Mouse (Mus musculus): ENCODE data around the gene Mdfi.
A peak's percentile ranks its signal among the peaks of the same experiment; 100 is the strongest.
"Not testable (repeated sequence)": the region's sequence is repeated elsewhere in the genome, so short reads cannot be mapped to it uniquely, and the experiment has no call there.

Gene Mdfi

DNA sequence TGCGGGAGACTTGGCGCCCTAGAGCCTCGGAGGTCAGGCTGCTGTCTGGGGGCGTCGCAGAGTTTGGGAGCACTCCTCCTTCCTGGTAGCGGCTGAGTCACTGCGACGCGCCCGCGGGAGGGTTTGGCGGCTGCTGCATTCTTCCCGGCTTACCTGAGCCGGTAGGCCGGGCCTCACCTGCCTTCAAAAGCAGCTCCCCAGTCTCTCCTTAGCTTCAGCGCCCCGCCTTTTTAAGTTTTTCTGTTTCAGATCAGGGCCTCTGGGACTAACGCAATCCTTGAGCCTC, at the start of gene Mdfi:
TSS of gene Mdfi (minus strand) at position 210 of the 286 bp plus-strand sequence.
- no peak for DNase-seq

DNA sequence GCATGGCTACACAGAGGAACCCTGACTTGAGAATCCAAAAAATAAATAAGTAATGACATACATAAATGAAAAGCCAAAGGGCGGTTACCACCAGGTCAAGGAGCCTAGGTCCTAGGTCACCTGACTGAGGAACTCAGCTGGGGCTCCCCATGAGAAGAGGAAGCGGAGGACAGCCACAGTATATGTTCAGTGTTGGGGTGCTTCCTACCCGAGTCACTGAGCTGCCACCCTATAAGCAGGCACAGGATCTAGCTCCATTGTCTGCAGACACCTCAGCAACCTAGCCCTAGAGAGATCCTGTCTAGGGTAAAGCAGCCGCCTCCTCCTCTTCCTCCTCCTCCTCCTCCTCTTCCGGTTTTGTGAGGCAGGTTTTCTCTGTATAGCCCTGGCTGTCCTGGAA, 48.6 kb upstream of the Mdfi start:
- no peak for DNase-seq

DNA sequence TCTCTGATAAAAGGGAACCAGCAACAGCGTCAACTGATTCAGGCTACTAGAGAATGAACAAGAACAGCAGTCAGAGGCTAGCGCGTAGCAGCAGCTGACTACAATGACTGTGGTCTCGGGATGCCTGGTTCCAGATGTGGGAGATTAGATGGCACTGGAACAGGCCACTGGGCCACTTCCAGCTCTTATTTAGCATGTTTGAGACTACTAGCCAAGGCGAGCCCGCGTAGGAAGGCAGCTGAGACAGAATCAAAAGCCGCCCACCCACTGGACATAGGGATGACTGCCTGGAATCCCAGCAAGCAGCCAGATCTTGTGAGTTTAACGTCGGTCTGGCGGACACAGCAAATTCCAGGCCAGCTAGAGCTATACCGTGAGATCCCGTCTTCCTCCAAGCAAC, 46.8 kb upstream of the Mdfi start:
- DNase-seq, result no peak

DNA sequence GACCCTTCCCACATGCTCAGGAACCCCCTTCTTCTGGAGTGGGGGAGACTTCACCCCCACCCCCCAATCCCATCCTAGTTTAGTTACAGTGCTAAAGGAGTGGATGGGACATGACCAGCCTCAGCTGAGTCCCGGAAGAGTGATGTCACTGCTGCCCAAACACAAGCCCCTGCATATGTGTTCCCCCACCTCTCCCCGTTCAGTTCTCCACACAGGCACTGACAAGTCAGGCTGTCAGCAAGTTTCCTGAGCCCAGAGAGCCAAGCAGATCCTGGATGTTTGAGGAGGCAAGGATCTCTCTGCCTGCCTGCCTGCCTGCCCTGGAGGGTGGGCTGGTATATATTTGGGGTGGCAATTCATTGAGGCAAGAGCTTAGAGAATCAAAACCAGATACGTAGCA, 44.7 kb upstream of the Mdfi start:
- no peak for DNase-seq

DNA sequence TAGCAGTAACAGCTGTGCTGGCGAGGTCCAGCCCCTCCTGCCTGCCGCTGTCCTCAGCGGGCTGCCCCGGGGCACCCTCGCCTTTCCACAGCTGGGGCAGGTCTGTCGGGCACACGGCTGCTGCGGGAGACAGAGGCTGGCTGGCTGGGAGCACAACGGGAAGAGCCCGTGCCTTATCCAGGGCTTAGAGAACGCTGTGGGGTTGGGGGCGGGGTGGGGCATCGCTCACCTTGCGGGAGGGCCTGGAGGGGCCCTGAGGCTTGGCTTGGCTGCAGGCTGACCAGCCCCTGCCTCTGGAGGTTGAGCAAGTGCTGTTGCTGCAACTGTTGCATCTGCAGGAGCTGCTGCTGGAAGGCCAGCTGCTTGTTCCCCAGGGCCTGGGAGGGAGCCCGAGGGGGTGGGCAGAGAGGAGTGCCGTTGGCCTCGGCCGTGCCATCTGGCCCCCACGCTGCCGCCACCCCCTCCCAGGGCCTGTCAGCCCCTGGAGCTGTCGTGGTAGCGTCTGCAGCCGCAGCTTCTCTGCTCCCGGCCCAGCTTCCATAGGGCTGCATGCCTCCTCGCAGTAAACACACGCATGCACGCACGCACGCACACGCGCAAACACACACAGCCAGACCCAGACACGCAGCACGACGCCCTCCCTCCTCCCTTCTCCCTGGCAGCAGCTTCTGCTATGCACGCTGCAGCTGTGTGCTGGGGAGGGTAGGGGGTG, 44.0 kb upstream of the Mdfi start:
- DNase-seq, result peak; percentile 50 to 63

DNA sequence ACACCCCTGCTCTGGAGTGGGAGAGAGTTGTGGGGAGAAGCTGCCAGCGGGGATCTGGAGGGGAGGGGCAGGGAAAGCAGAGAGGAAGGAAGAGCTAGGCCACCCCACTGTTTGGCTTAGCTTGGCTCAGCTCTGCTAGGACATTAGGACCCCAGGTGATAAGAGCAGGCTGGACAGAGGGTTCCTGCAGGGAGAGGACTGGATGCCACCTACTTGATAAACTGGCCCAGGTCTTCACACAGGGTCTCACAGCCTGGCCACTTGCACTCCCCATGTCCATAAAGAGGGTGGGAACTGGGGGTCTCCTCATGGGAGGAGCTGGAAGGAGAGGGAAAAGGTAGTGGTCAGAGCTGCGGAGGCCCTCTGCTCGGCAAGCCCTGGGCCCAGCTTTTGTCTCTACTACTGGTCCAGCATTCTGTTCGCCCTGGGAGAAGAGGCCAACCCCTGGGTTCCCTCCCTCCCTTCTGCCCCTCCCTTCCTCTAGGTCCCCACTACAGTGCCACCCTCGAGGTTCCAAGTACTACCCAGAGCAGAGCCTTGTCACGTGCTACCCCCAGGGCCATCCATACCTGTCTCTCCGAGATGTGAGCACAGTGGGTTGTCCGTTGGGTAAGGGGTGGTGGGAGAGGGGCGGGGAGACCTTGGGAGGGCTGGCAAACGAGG, 43.4 kb upstream of the Mdfi start:
- no peak for DNase-seq

DNA sequence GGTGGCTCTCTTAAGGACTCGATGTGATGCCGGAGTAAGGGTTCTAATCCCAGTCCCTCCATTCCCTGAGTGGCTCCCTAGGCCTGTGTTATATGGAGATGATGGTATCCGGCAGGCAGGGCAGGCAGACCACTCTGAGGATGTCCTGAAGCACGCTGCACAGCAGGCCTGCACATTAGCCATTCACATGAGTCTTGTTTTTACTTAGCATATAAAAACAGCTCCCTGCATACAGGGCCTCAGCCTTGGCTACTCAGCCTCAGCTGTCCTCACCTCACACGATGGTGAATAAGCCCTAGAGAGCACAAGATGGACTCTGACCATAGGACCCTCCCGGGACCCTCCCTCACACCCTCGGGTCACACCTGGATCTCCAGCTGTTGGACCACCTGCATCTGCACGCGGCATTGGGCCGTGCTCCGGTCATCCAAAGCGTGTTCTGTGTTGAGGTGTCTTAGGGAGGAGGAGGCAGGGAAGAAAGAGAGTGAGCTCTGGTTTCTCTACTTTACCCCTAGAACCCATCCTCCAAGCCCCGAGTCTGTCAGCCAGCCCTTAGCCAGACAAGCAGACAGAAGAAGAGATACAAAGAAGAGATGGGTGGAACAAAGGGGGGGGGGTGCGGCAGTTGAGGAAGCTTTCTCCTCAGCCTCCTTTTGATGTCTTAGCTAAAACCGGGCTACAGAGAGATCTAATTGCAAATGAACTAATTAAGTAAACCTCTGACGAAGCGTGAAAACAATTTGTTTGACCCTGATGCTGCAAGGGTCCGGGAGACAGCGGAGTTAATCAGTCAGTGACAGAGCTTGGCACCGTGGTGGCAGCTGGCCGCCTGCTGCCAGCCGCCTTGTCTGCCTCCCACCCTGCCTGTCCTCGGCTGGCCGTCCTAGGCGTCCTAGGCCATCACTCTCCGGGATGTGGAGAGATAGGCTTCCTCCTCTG, 42.6 kb upstream of the Mdfi start:
- DNase-seq, result no peak

DNA sequence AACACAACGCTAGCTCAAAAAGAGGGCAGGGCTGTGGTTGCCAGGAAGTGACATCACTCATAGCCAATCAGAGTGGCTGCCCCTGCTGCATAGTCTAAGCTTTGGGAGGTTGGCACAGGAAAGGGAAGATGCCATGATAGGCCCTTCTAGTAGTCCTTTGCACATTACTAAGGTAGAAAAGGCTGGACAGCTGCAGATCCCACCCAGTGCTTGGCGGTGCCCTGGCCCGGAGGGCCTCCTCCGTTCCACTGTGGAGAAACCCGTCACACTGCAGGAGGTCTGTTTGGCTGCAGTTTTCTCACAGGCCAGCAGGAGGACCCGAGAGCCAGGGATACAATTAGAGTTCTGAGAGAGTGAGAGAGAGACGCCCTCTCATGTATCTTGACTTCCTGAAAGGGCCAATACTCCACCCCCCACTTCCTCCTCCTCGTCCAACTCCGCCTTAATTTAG, 38.9 kb upstream of the Mdfi start:
- DNase-seq, result peak; percentile 75 to 82

DNA sequence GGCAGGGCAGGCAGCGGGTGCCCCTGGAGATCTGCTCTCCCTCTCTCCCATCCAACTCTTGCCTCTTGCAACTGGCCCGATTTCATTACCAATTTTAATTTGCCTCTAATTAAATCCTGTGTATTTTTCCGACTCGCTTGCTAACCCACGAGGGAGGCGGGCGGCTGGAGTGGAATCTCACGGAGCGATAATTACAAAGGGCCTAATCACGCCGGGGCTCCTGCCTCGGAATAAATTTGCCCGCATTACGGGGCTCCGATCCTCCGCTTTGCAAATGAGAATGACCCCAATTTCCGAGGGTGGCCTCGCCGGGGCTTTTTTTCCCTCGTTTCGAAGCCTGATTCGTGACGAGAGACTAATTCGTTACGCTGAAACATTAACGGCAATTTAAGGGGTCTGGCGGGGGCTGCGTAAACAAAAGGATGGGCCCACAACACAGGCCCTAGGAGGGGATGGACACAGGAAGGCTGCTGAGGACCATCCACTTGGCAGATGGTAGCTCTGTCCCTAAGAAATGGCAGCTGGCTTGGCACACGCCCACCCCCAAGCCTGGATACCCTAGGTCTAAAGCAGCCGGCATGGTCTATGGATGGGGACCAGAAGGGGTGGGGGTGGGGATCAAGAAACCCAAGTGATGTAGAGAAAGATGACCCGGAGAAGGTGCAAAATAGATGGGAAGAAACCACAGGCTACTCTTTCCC, 38.0 kb upstream of the Mdfi start:
- no peak for DNase-seq

DNA sequence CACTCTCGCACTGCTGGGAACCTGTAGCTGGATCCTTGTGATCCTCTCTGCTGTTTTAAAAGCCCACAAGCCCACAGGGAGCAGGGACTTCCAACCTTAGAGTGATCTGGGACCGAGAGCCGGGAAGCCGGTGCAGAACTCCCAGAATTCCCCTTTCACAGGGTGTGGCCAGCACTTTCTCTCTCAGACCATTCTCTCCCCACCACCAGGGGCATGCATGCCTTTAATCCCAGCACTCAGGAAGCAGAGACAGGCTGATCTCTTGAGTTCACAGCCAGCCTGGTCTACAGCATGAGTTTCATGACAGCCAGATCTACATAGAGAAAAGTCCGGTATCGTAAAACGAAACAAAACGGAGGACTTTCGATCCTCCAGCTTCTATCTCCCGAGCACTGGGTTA, 35.4 kb upstream of the Mdfi start:
- no peak for DNase-seq

DNA sequence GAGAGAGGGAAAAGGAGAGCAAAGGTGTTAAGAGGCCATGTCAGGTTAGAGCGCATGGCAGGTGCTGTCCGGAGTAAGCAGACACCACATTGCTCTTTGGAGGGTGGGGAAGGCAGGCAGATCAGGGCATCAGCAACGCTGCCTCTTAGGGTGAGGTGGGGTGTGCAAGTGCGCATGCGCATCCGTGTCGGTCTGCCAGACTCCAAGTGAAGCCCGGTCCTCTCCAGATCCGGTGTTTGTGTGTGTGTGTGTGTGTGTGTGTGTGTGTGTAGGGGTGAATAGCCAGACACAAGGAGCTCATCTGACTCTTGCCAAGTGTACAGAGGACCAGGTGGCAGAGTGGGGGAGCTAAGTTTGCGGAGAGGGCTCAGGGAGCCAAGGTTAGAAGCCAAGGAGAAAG, 31.5 kb upstream of the Mdfi start:
- peak; percentile 60 to 63 for DNase-seq

DNA sequence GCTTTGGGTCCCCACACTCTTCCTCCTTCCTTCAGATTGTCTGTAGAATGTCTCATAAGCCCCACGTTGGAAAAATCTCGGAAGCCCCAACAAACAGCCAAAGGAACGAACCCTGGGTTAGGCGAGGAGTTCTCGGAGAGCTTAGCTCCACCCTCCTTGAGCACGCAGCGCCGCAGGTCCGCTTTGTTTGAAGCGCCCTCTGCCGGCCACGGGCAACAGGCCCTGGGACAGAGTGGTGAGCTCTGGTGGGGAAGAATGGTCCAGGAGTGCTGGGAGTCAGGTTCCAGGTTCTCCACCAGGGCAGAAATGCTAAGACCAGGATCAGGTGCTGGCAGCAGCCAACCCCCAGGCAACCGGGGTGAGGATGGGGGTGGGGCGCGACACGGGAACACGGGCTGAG, 30.0 kb upstream of the Mdfi start:
- DNase-seq, result peak; percentile 78 to 85

DNA sequence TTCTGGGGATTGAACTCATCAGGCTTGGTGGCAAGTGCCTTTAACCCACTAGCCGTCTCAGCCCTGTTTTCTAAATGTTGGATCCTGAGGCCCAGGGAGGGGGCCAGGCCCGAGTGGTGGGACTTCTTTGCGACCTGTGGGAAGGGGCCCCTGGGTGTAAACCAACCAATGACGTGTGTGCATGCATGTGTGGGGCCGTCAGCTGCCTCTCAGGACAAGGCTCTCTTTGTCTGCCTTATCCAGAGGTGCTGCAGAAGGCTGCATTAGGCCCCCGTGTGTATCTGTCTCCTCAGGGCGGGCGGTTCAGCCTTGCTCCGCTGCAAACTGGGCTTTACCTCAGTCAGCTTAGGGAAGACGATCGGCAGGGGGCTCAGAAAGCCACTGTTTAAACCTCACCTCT, 28.9 kb upstream of the Mdfi start:
- no peak for DNase-seq

DNA sequence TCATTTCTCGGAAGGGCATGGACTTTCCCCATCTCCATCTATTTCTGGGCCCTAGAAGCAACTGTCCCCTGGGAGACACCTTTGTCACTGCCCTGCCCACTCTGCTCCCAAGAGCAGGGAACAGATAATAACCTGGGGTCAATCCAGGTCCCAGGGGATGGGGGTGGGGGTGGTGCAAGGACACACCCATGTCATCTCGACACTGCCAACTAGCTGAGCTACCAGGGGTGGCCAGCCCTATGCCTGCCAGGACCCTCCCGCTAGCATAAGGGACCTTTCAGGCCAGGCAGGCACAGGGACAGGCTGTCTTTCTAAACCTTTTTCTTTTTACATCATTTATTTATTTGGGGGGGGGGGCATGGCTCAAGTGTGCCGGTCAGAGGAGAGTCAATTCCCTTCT, 28.5 kb upstream of the Mdfi start:
- no peak for DNase-seq

DNA sequence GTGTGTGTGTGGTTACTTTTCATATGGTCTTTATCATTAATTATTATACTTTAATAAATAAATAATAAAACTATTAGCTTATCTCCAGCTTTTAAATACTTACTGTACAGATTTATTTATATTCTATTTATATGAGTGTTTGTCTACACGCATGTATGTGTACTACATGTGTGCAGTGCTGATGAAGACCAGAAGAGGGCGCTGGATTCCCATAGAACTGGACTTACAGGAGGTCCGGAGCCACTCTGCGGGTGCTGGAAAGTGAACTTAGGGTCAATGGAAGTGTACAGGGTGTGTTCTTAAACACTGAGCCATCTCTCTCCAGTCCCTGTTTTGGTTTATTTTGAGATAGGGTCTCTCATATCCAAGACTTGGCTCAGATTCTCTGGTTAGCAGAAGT, 21.1 kb upstream of the Mdfi start:
- DNase-seq, result no peak

DNA sequence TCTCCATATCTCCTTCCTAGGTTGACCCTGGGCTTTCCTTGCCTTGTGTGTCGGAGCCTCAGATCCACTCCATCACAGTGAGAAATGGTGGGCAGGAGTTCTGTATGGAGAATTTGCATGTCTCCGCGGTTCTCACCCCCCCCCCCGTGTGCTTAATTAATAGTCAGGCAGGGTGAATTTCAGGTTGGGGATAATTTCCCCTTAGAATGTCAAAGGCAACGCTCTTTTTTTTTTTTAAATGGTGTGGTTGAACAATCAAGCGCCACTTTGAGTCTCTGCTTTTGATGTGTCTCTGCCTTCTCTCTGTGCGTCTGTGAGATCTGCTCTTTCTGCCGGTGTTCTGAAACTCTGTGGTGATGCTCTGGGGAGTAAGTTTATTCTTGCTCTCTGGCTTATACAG, 20.4 kb upstream of the Mdfi start:
- no peak for DNase-seq

DNA sequence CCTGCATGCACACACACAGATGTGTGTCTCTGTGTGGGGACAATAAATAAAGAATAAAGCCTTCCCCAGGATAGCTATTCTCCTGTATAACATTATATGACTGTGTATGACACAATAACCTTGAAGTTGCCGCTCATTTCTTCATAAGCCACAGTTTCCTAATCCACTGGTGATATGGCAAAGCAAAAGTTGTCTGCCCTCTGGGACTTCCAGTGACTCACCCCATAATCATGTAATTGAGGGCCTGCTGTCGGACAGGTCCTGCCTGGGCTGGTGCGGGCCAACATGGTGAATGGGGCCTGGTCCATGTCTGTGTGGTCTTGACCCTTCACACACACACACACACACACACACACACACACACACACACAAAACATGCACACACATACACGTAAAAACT, 19.3 kb upstream of the Mdfi start:
- DNase-seq, result no peak

DNA sequence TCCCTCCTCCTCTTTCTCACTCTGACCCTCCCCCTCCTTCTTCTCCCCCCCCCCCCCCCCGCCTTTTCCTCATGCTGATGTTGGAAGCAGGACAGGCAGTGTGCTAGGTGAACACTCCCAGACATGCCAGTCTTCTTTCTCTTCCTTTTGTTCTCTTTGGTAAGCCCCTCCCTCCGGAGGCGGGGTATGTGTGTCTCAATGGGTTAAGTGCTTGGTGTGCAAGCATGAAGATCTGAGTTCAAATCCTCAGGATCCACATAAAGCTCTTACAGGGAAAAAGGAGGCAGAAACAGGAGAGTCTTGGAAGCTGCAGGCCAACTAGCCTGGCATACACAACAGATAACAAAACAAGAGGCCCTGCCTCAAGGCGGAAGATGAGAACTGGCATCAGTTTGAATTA, 18.8 kb upstream of the Mdfi start:
- no peak for DNase-seq

DNA sequence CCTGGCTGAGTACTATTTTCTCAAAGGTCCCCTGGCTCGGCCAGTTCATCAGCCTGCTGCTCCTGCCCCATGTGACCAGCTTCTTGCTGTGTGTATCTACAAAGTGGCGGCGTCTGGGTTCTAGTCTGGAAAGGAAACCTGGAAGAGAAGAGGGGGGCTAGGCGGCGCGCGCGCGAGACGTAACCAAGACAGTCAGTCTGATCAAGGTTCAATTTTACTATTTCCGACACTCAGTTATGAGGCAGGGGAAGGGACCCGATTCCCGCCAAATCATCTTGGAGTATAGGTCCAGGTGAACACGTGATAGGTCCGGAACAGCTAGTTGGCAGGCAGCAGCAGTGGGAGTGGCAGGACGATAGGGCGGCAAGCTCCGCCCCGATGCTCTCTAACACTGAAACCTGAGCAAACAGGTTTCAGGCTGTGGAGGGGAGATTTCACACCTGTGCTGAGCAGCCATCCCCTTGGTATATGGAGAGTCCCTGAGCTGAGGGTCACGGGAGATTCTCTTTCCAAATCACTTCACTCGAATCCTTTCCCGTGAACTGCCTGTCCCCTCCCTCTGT, 17.4 kb upstream of the Mdfi start:
- DNase-seq, result not testable (repeated sequence)

DNA sequence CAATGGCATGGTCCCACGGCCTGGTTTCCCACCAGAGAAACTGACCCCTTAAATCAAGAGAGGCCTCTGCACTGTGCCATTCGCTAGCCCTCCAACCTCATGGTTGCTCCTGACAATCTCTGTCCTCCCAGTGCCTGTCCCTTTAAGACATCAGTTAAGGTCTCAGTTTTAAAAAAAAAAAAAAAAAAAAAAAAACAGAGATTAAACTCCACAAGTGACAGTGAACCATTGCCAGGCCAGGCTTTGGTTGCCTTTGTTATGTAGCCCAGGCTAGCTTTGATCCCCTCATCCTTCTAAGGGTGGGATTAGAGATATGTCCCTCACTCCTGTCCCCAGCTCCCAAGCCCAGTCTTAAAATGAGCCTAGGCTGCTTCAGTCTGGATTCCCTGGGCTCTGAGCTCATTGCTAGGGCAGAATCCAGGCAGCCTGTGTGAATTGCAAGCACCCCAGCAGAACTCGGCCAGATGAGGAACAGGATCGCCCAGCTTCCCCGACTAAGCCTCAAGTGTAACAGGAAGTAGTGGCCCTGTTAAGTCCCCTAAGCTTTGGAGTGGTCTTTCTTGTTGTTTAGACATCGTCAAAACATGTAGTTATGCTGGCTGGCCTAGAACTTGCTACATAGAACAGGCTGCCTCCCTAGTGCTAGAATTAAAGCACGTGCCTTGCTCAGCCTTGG, 16.3 kb upstream of the Mdfi start:
- no peak for DNase-seq

DNA sequence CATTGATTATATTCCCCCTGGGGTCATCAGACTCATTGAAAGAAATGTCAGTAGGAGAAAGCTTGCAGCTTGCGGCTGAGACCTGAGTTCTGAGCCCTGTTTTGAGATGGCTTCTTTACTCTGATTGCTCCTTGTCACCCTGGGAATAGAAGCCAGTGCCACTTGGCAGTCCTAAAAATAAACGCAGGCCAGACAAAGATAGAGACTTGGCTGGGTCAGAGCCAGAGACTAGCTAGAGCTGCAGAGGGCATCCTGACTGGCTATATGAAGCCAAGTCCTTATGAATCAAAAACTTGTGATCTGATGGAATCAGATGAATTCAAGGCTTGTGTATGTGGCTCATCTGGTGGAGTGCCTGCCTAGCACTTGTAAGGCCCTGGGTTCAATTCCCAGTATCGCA, 15.5 kb upstream of the Mdfi start:
- peak in 1 of 2 experiments; percentile 44 for DNase-seq

DNA sequence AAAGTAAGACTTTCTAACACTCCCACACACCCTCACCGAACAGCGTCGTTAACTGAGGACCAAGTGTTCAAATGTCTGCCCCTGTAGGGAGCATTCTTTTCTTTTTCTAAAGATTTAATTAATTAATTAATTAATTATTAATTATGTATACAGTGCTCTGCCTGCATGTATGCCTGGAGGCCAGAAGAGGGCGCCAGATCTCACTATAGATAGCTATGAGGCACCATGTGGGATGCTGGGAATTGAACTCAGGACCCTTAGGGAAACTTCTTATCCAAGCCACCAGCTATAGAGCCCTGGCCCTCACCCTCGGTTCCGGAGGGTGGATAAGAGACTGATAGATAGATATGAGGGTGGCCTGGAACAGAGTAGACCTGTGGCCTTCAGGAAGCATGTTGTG, 13.5 kb upstream of the Mdfi start:
- no peak for DNase-seq
